Mouse (Mus musculus) lung, postnatal 0 days (tissue): ENCODE data around the gene Klf15. TPM values are rescaled to one million over a fixed set of nuclear protein-coding genes. Genes with fewer than 3 reads are reported as not detected.

Experiments
- ATAC-seq: fragments of 200-750 bp; cut with Nextera tagmentation; 2 replicates; pipeline ENCODE4 v1.8.0; 2017; ENCODE audit warnings: moderate library complexity
- DNase-seq: peaks from one replicate; pipeline ENCODE4 v3.0.0-alpha.2; 2016; ENCODE audit warnings: low spot score
- H3K27ac ChIP-seq: fragments of 300-500 bp; sonication (generic); 2 replicates; pipeline ENCODE4 v1.5.1; 2014; ENCODE audit warnings: antibody characterized with exemption, mild to moderate bottlenecking, low read length, mixed read lengths
- H3K27me3 ChIP-seq: fragments of 300-500 bp; sonication (generic); replicated peaks from 2 replicates; pipeline ENCODE4 v1.6.1; 2014; ENCODE audit warnings: low read length, mixed read lengths; ENCODE audit not compliant: insufficient read depth
- H3K36me3 ChIP-seq: fragments of 300-500 bp; sonication (generic); 2 replicates; pipeline ENCODE4 v1.6.1; 2014; ENCODE audit warnings: low read length, mixed read lengths; ENCODE audit not compliant: insufficient read depth
- H3K4me1 ChIP-seq: fragments of 300-500 bp; sonication (generic); 2 replicates; pipeline ENCODE4 v1.6.1; 2014; ENCODE audit warnings: antibody characterized with exemption, low read depth, low read length, mixed read lengths; ENCODE audit not compliant: insufficient read depth
- H3K4me2 ChIP-seq: fragments of 300-500 bp; sonication (generic); replicated peaks from 2 replicates; pipeline ENCODE4 v1.6.1; 2014; ENCODE audit warnings: low read depth, mild to moderate bottlenecking, low read length, moderate library complexity, mixed read lengths
- H3K4me3 ChIP-seq: fragments of 300-500 bp; sonication (generic); 2 replicates; pipeline ENCODE4 v1.5.1; 2014; ENCODE audit warnings: low read depth, low read length
- H3K9ac ChIP-seq: fragments of 300-500 bp; sonication (generic); replicated peaks from 2 replicates; pipeline ENCODE4 v1.6.1; 2014; ENCODE audit warnings: low read depth, mild to moderate bottlenecking
- H3K9me3 ChIP-seq: fragments of 300-500 bp; sonication (generic); 2 replicates; pipeline ENCODE4 v1.6.1; 2016; ENCODE audit warnings: low read length, mixed read lengths
- CTCF ChIP-seq: IDR thresholded peaks from 2 replicates; pipeline ENCODE4 v1.5.1; 2016; ENCODE audit warnings: antibody characterized with exemption, mild to moderate bottlenecking
- EP300 ChIP-seq: IDR thresholded peaks from 2 replicates; pipeline ENCODE4 v1.6.1; 2016; ENCODE audit warnings: antibody characterized with exemption, mild to moderate bottlenecking, control low read depth
- WGBS: fragments of 180-500 bp; shearing (Covaris S2); extraction: QIAGEN DNeasy Blood & Tissue Kit; methylation state at CpG from one replicate; pipeline ENCODE4 v1.1.7; 2014; 5-methylcytosine and 5-hydroxymethylcytosine counted together
- polyA plus RNA-seq: library from polyadenylated mRNA; unstranded; fragments of >200 nt; fragmentation: Nextera tagmentation; extraction: Ambion mirVana; gene quantifications from 2 replicates; pipeline ENCODE4 v1.2.1, GENCODE M21; 2015

Klf15 gene
- polyA plus RNA-seq, 1 experiment from 2014 or later, result 41.4 TPM

GRCm38 (mm10) chr6:90512416-90512815 is 50.0 kb downstream of the Klf15 start:
- TF ChIP-seq EP300 (no peak), CTCF (no peak)
- no peak for DNase-seq
- no peak overlapping the region for H3K4me2 ChIP-seq
- no peak overlapping the region for H3K27ac ChIP-seq
- H3K4me3 ChIP-seq, result no peak overlapping the region
- H3K27me3 ChIP-seq, result no peaks in the 10 kb centered on the region
- no peak for ATAC-seq
- no peaks in the 10 kb centered on the region for H3K9me3 ChIP-seq
- no peaks in the 10 kb centered on the region for H3K36me3 ChIP-seq
- WGBS, result 83% methylated on average over 5 of the region's 5 CpGs
- peaks cover 20% of the 10 kb centered on the region; the same call in 1 of the 2 replicates for H3K4me1 ChIP-seq
- no peak overlapping the region for H3K9ac ChIP-seq

GRCm38 (mm10) chr6:90513074-90513856 is 50.9 kb downstream of the Klf15 start:
- Histone ChIP-seq H3K36me3 (no peaks in the 10 kb centered on the region), H3K4me1 (peaks cover 14% of the 10 kb centered on the region; the same call in 1 of the 2 replicates), H3K4me2 (no peak overlapping the region), H3K9ac (no peak overlapping the region), H3K4me3 (no peak overlapping the region), H3K9me3 (no peaks in the 10 kb centered on the region), H3K27ac (no peak overlapping the region), H3K27me3 (no peaks in the 10 kb centered on the region)
- no peak for TF ChIP-seq EP300
- TF ChIP-seq CTCF, result no peak
- DNase-seq (no peak), ATAC-seq (no peak)
- WGBS, result 62% methylated on average over 5 of the region's 5 CpGs

DNA sequence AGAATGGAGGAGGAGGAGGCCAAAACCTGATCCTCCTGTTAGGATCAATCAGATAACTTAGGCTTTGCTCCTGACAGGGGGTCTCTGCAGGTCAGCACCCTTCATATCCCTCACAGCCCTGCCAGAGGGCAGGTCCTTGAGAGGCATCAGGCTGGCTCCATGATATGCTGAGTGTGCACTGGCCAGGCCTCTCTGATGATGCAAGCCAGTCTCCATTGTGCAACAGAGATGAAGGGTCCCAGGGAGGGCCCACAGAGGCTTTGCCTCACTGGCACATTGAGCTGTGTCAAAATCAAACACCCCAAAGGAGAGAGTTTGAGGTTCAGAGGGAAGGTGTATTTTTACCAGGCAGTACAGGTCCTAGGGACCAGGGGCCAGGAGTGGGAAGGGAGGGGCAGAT is 52.0 kb downstream of the Klf15 start:
- Histone ChIP-seq H3K4me1 (peaks cover 5% of the 10 kb centered on the region; the same call in 1 of the 2 replicates), H3K9me3 (no peaks in the 10 kb centered on the region), H3K4me2 (no peak overlapping the region), H3K9ac (no peak overlapping the region), H3K36me3 (no peaks in the 10 kb centered on the region), H3K27me3 (no peaks in the 10 kb centered on the region), H3K4me3 (no peak overlapping the region), H3K27ac (peak overlapping the region; percentile 62)
- ATAC-seq (peak; percentile 82), DNase-seq (peak; percentile 73)
- no peak for TF ChIP-seq EP300
- TF ChIP-seq CTCF, result no peak

DNA sequence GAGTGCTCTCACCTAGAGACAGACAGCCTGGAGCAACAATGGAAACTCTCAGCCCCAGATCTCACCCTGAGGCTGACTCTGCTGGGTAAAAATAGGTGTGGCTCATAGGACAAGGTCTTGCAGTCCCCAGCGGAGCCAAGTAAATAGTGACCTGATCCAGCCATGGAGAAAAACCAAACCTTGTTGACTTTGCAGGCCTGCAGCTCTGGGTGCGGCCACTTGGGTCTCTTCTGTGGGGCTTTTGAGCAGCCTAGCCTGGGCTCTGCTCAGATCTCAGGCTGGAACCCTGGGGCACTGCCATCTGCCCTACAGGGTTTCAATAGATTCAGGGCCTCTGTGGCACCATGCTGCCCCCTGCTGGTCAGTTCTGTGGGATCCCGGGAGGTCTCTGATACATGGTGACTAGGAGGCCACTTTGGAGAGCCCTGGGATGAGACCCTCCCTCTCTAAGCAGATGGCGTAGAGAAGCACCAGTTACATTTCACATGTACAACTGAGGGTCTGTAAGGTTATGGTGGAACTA is 52.6 kb downstream of the Klf15 start:
- Histone ChIP-seq H3K4me3 (no peak overlapping the region), H3K4me1 (peaks cover 5% of the 10 kb centered on the region; the same call in 1 of the 2 replicates), H3K9ac (no peak overlapping the region), H3K9me3 (no peaks in the 10 kb centered on the region), H3K27me3 (no peaks in the 10 kb centered on the region), H3K36me3 (no peaks in the 10 kb centered on the region), H3K27ac (peak overlapping the region; percentile 62; the same call in 1 of the 2 replicates), H3K4me2 (no peak overlapping the region)
- WGBS, result 33% methylated on average over 4 of the region's 4 CpGs
- DNase-seq, result peak; percentile 89
- ATAC-seq, result peak; percentile 93
- peak; percentile 93 for TF ChIP-seq CTCF
- peak; percentile 55; the same call in 1 of the 2 replicates for TF ChIP-seq EP300

- no peak overlapping the region for H3K27ac ChIP-seq
- H3K4me1 ChIP-seq, result peaks cover 5% of the 10 kb centered on the region; the same call in 1 of the 2 replicates
- H3K9ac ChIP-seq, result no peak overlapping the region
- H3K27me3 ChIP-seq, result no peaks in the 10 kb centered on the region
- ATAC-seq, result no peak
- no peak overlapping the region for H3K4me2 ChIP-seq
- H3K36me3 ChIP-seq, result no peaks in the 10 kb centered on the region
- DNase-seq, result no peak
- WGBS, result 31% methylated on average over 3 of the region's 3 CpGs
- no peak for TF ChIP-seq CTCF
- no peak for TF ChIP-seq EP300
- no peaks in the 10 kb centered on the region for H3K9me3 ChIP-seq
- no peak overlapping the region for H3K4me3 ChIP-seq
Measured at GRCm38 (mm10) chr6:90518892-90519291, 56.5 kb downstream of the Klf15 start.

DNA sequence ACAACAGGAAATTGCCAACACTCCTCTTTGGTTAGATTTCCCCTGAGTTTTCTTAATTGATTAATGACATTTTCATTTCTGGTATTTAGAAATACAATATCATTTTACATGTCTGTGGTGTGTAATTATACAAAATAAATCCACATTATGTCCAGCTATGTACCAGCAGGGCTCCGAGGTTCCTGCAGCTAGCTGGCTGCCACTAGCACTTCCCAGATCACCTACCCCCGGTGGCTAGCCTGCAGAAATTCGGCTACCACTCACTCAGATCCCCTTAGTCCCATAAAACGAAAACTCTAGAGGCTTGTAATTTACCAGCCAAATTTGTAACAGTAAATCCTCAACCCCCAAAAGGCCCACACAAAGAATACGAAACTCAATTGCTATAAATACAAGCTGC is 57.0 kb downstream of the Klf15 start:
- WGBS, result 42% methylated on average over 5 of the region's 5 CpGs

More for the DNA sequence above, 57.0 kb downstream of the Klf15 start:
- Histone ChIP-seq H3K4me3 (no peak overlapping the region), H3K9ac (no peak overlapping the region), H3K27ac (no peak overlapping the region), H3K4me1 (peaks cover 2% of the 10 kb centered on the region; the same call in 1 of the 2 replicates), H3K36me3 (no peaks in the 10 kb centered on the region), H3K27me3 (no peaks in the 10 kb centered on the region), H3K4me2 (no peak overlapping the region), H3K9me3 (no peaks in the 10 kb centered on the region)
- no peak for TF ChIP-seq CTCF
- TF ChIP-seq EP300, result no peak
- no peak for ATAC-seq
- DNase-seq, result no peak

Other genes with a start within 250 kb of the Klf15 start
- not detected in 2 replicates for gene Vmn1r53, start 238.1 kb upstream of the Klf15 start, polyA plus RNA-seq
- gene Vmn1r54, start 216.3 kb upstream of the Klf15 start, polyA plus RNA-seq, result not detected in 2 replicates
- not detected in 2 replicates for gene BC048671, start 161.4 kb upstream of the Klf15 start, polyA plus RNA-seq
- gene Chst13, start 137.4 kb upstream of the Klf15 start, polyA plus RNA-seq, result 0.08 and 0.10 TPM in 2 replicates
- not detected in 2 replicates for gene Uroc1, start 129.3 kb upstream of the Klf15 start, polyA plus RNA-seq
- 6.5 and 6.9 TPM in 2 replicates for gene Zxdc, start 93.1 kb upstream of the Klf15 start, polyA plus RNA-seq
- 3.9 and 5.2 TPM in 2 replicates for gene Cfap100, start 33.8 kb upstream of the Klf15 start, polyA plus RNA-seq
- gene Aldh1l1, start 23.9 kb downstream of the Klf15 start, polyA plus RNA-seq, result 4.8 and 5.7 TPM in 2 replicates
- gene Slc41a3, start 142.1 kb downstream of the Klf15 start, polyA plus RNA-seq, result 9.7 and 10.8 TPM in 2 replicates